ENCODE assay signal across 21 mouse cellular contexts in genomic region chr4:118085025-118085424, GRCm38 (mm10).
"Had no signal": no experiment of that assay in that cellular context is flagged by ENCODE, and none has a peak within 500 bp of the region (broad histone marks: within the 10 kb centered on the region; RNA-seq: fewer than 3 reads in every experiment).

No protein-coding gene starts in this region.

- H3K36me3 ChIP-seq: kidney, embryonic 15.5 days; limb, embryonic 13.5 days; liver, embryonic 13.5 days; midbrain, embryonic 12.5 days; midbrain, embryonic 15.5 days; neural tube, embryonic 12.5 days; neural tube, embryonic 15.5 days had no signal

- H3K9me3 ChIP-seq: kidney, embryonic 15.5 days; limb, embryonic 13.5 days; liver, embryonic 13.5 days; midbrain, embryonic 12.5 days; midbrain, embryonic 15.5 days; neural tube, embryonic 12.5 days; neural tube, embryonic 15.5 days had no signal

- H3K27ac ChIP-seq: kidney, embryonic 15.5 days; limb, embryonic 13.5 days; liver, embryonic 13.5 days; macrophage; midbrain, embryonic 12.5 days; midbrain, embryonic 15.5 days; neural tube, embryonic 12.5 days; neural tube, embryonic 15.5 days had no signal

- H3K4me2 ChIP-seq: kidney, embryonic 15.5 days; limb, embryonic 13.5 days; liver, embryonic 13.5 days; midbrain, embryonic 12.5 days; midbrain, embryonic 15.5 days; neural tube, embryonic 12.5 days; neural tube, embryonic 15.5 days had no signal

- H3K9ac ChIP-seq: kidney, embryonic 15.5 days; limb, embryonic 13.5 days; liver, embryonic 13.5 days; midbrain, embryonic 12.5 days; midbrain, embryonic 15.5 days; neural tube, embryonic 12.5 days; neural tube, embryonic 15.5 days had no signal

- DNase-seq: kidney, adult 11 months; kidney, adult 8-10 months; kidney, postnatal 10 days; kidney, postnatal 36 days; left cerebral cortex, postnatal 4 days; liver, embryonic 13.5 days; lung, adult 2 months; lung, postnatal 14 days; right cerebral cortex, adult 18-20 months; right cerebral cortex, postnatal 14 days; right cerebral cortex, postnatal 4 days; thymus, adult 2 months; thymus, postnatal 14 days; thymus, postnatal 4 days had no signal

- H3K4me3 ChIP-seq: kidney, embryonic 15.5 days; limb, embryonic 13.5 days; liver, embryonic 13.5 days; midbrain, embryonic 12.5 days; midbrain, embryonic 15.5 days; neural tube, embryonic 12.5 days; neural tube, embryonic 15.5 days had no signal

- ATAC-seq: midbrain, embryonic 15.5 days had no signal

- H3K27me3 ChIP-seq: kidney, embryonic 15.5 days; liver, embryonic 13.5 days; midbrain, embryonic 12.5 days; midbrain, embryonic 15.5 days; neural tube, embryonic 12.5 days; neural tube, embryonic 15.5 days had no signal
